Mouse (Mus musculus) 3T3-L1 (cell line): ENCODE measurements around the gene Adamts2.

ENCODE experiments used
- DNase-seq: peaks from one replicate; pipeline ENCODE4 v3.0.0-alpha.2; 2015; ENCODE audit warnings: low read depth, low spot score

Gene Adamts2

GRCm38 (mm10) chr11:50733146-50733545 is 131.3 kb downstream of the Adamts2 start:
- no peak for DNase-seq

- DNase-seq, result peak; percentile 33
Measured at GRCm38 (mm10) chr11:50734129-50734528, 132.2 kb downstream of the Adamts2 start.

GRCm38 (mm10) chr11:50736548-50736947 is 134.7 kb downstream of the Adamts2 start:
- DNase-seq, result no peak

GRCm38 (mm10) chr11:50738436-50738835 is 136.6 kb downstream of the Adamts2 start:
- DNase-seq, result no peak

GRCm38 (mm10) chr11:50739453-50739852 is 137.6 kb downstream of the Adamts2 start:
- no peak for DNase-seq

- DNase-seq, result no peak
Measured at GRCm38 (mm10) chr11:50742146-50742545, 140.3 kb downstream of the Adamts2 start.

- DNase-seq, result no peak
Measured at GRCm38 (mm10) chr11:50744971-50745370, 143.1 kb downstream of the Adamts2 start.

- no peak for DNase-seq
Measured at GRCm38 (mm10) chr11:50746508-50746907, 144.6 kb downstream of the Adamts2 start.

GRCm38 (mm10) chr11:50750983-50751585 is 149.2 kb downstream of the Adamts2 start:
- DNase-seq, result no peak

- DNase-seq, result peak; percentile 44
Measured at GRCm38 (mm10) chr11:50757741-50758140, 155.9 kb downstream of the Adamts2 start.

GRCm38 (mm10) chr11:50766461-50766860 is 164.6 kb downstream of the Adamts2 start:
- no peak for DNase-seq

- peak; percentile 38 for DNase-seq
Measured at GRCm38 (mm10) chr11:50767039-50767438, 165.2 kb downstream of the Adamts2 start.

- peak; percentile 90 for DNase-seq
Measured at GRCm38 (mm10) chr11:50768995-50769749, 167.3 kb downstream of the Adamts2 start.

- no peak for DNase-seq
Measured at GRCm38 (mm10) chr11:50771006-50771405, 169.1 kb downstream of the Adamts2 start.

GRCm38 (mm10) chr11:50797674-50798073 is 195.8 kb downstream of the Adamts2 start:
- no peak for DNase-seq

- DNase-seq, result no peak
Measured at GRCm38 (mm10) chr11:50798836-50799235, 197.0 kb downstream of the Adamts2 start.

GRCm38 (mm10) chr11:50814233-50814632 is 212.3 kb downstream of the Adamts2 start:
- no peak for DNase-seq

GRCm38 (mm10) chr11:50826214-50826613 is 224.3 kb downstream of the Adamts2 start:
- peak; percentile 33 for DNase-seq

GRCm38 (mm10) chr11:50827010-50827953 is 225.4 kb downstream of the Adamts2 start, which contains the start of gene Zfp354c:
TSS of gene Zfp354c (minus strand) at chr11:50827724.
- peak; percentile 78 for DNase-seq

GRCm38 (mm10) chr11:50835727-50836126 is 233.8 kb downstream of the Adamts2 start:
- DNase-seq, result peak; percentile 6

GRCm38 (mm10) chr11:50841023-50841735 is 239.3 kb downstream of the Adamts2 start, which contains the start of gene Zfp879:
TSS of gene Zfp879 (minus strand) at chr11:50841552.
- no peak for DNase-seq
